Mouse (Mus musculus) kidney, adult 2 months (tissue): ENCODE measurements around the gene Pced1a.

ENCODE experiments used
- CTCF ChIP-seq: fragments of 200-500 bp; conservative IDR thresholded peaks from 2 replicates; pipeline ENCODE4 v1.5.1; 2011; ENCODE audit warnings: low read depth, mild to moderate bottlenecking, control low read depth, low read length, moderate library complexity, mixed read lengths; ENCODE audit not compliant: insufficient read depth, insufficient read length
- POLR2A ChIP-seq: fragments of 200-500 bp; IDR thresholded peaks from one replicate; pipeline ENCODE4 v1.6.1; 2011; ENCODE audit warnings: low read depth, low read length, control low read depth

- TF ChIP-seq POLR2A (no peak), CTCF (no peak)
These were observed 33.4 kb downstream of the Pced1a start for GRCm38 (mm10) chr2:130390993-130391625.
